Mouse (Mus musculus): Measurements from ENCODE around the gene Gm21973.

Gene Gm21973

DNA sequence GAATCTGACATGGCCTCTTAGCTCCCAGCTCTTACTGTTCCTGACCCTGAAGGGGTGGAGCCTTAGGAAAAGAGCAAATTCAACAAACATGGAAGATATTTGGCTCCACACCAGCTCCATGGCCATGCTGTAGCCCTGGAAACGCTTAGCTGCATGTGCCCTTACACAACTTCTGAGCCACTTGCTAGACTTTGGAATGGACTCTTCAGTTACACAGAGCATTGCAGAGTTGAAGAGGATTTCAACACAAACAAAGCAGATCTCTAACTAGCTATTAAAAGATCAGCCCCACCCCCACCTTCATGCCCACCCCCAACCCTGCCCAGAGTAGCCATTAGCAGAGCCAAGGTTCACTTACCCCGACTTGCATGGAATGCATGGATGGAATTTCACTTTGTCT, 74.6 kb downstream of the Gm21973 start:
- no peak for DNase-seq (ENCODE audit: extremely low spot score, low spot score)

- no peak for DNase-seq (ENCODE audit: extremely low spot score, low spot score)
These were observed 75.2 kb downstream of the Gm21973 start for GRCm38 (mm10) chr15:10400415-10400814.

DNA sequence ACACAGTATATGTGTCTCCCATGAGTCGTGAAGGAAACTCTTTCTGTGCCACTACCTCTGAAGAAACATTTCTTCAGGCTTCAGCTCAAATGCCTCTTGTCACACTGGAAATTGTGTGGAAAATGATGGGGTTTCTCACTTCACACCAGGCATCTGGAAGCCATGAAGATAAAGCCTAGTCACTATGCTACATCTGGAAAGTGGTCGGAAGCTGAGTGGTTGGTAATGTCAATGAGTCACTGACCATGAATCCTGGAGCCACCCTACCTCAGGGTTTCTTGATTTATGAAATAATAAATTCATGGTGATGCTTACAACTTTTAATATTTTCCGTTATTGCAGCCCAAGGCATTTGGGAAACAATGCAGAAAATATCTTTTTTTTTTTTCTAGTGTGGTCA, 84.7 kb downstream of the Gm21973 start:
- no peak for DNase-seq (ENCODE audit: extremely low spot score, low spot score)

- DNase-seq (ENCODE audit: extremely low spot score, low spot score): no peak
These were observed 85.7 kb downstream of the Gm21973 start for GRCm38 (mm10) chr15:10410881-10411280.

DNA sequence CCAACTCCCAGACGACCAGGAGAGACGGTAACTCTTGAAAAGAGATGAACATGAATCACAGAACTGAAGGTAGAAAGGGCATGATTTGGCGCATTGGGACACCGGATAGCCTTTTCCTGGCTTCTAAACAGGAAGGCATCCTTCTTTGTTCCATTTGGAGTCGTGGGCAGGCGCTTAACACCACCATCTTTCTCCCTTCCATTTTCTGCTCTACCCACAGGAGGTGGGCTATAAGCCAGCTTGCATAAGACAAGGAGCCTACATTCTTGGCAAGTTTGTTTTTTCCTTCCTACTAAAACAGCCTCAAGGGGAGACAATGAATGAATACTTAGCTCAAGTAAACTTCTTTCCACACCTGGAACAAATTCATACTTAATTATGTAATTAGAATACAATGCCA, 88.5 kb downstream of the Gm21973 start:
- no peak for DNase-seq (ENCODE audit: extremely low spot score, low spot score)

DNA sequence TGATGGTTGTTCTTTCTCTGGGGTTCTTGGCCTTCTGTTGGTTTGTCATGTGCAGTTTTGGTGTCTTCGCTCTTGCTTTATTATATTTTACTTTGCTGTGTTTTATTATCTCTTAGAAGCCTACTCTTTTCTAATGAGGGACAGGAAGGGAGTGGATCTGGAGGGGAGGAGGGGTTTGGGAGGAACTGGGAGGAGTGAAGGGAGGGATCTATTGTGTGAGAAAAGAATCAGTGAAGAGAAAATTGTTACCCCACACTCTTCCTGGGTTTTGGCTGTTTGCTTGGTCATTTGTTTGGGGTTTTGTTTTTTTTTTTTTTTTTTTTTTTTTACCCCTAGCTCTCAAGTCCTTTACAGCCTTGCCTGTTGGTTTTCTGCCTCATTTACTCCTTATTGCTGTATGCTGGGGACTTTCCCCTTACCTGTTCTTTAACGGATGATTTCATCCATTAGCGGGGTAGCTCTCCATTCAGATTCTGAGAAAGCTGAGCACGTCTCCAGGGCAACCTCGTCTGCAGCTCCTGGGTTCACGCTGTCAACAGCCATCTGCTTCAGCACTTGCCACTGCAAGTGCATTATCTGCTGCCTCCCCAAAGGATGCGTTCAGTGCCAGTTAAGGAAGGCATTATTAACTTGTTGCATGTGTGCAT, 96.1 kb downstream of the Gm21973 start:
- DNase-seq (ENCODE audit: extremely low spot score, low spot score): peak; percentile 18

DNA sequence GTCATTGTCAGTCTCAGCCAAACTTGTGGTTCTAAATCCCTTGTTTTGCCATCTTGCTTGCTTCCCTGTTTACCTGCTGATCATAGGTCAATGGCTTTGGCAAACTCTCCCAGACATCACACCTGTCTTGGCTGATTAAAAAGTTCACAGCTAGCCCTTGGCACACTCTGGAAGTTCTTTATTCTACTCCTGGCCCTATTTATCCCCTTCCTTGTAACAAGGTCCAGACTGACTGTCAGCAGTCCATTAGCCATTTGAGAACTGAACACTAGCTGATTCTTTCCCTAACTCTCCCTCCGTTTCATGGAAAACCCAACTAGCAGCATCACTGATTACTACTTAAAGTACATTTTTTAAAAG, 96.6 kb downstream of the Gm21973 start:
- no peak for DNase-seq (ENCODE audit: extremely low spot score, low spot score)
